Mouse (Mus musculus) cerebellum, postnatal 4 days (tissue): Measurements from ENCODE around the gene Ttc8.
"Not testable (repeated sequence)": the region's sequence is repeated elsewhere in the genome, so short reads cannot be mapped to it uniquely, and the experiment has no call there.

Experiments used
- DNase-seq, 2 experiments: peaks; one replicate each; pipeline ENCODE4 v3.0.0; 2022; ENCODE audit warnings: low spot score in 2 of 2, mixed read lengths in 1 of 2

The Ttc8 gene

GRCm38 (mm10) chr12:98920194-98920991, at the start of gene Ttc8:
TSS of gene Ttc8 (plus strand) at chr12:98920574.
- peak; percentile 76 to 82 for DNase-seq

GRCm38 (mm10) chr12:98872836-98873235, 47.5 kb upstream of the Ttc8 start:
- DNase-seq, result no peak

GRCm38 (mm10) chr12:98875216-98875615, 45.2 kb upstream of the Ttc8 start:
- no peak for DNase-seq

- no peak for DNase-seq
Observed at GRCm38 (mm10) chr12:98878693-98879092, 41.7 kb upstream of the Ttc8 start.

GRCm38 (mm10) chr12:98881796-98882195, 38.6 kb upstream of the Ttc8 start:
- DNase-seq, result no peak

GRCm38 (mm10) chr12:98884515-98884914, 35.9 kb upstream of the Ttc8 start:
- no peak for DNase-seq

GRCm38 (mm10) chr12:98896761-98897160, 23.6 kb upstream of the Ttc8 start:
- no peak for DNase-seq

- no peak for DNase-seq
Observed at GRCm38 (mm10) chr12:98899676-98900075, 20.7 kb upstream of the Ttc8 start.

GRCm38 (mm10) chr12:98900341-98900880, 20.0 kb upstream of the Ttc8 start:
- no peak for DNase-seq

GRCm38 (mm10) chr12:98900881-98901801, 19.2 kb upstream of the Ttc8 start, which contains the start of gene Eml5:
TSS of gene Eml5 (minus strand) at chr12:98901484.
- DNase-seq, result peak; percentile 61 to 87

GRCm38 (mm10) chr12:98905466-98905865, 14.9 kb upstream of the Ttc8 start:
- DNase-seq, result no peak

- no peak for DNase-seq
Observed at GRCm38 (mm10) chr12:98910096-98910495, 10.3 kb upstream of the Ttc8 start.

- DNase-seq, result no peak
Observed at GRCm38 (mm10) chr12:98931174-98931573, 10.8 kb downstream of the Ttc8 start.

GRCm38 (mm10) chr12:98932441-98932840, 12.1 kb downstream of the Ttc8 start:
- no peak for DNase-seq

- no peak for DNase-seq
Observed at GRCm38 (mm10) chr12:98932856-98933255, 12.5 kb downstream of the Ttc8 start.

GRCm38 (mm10) chr12:98951295-98951694, 30.9 kb downstream of the Ttc8 start:
- not testable (repeated sequence) for DNase-seq

GRCm38 (mm10) chr12:98956951-98957350, 36.6 kb downstream of the Ttc8 start:
- no peak for DNase-seq

- no peak for DNase-seq
Observed at GRCm38 (mm10) chr12:98957455-98957854, 37.1 kb downstream of the Ttc8 start.

- no peak for DNase-seq
Observed at GRCm38 (mm10) chr12:98961008-98961407, 40.6 kb downstream of the Ttc8 start.

GRCm38 (mm10) chr12:98961415-98961814, 41.0 kb downstream of the Ttc8 start:
- DNase-seq, result no peak

GRCm38 (mm10) chr12:98965441-98966135, 45.2 kb downstream of the Ttc8 start:
- no peak for DNase-seq

GRCm38 (mm10) chr12:98972291-98972690, 51.9 kb downstream of the Ttc8 start:
- DNase-seq, result no peak
